Comparison of ENCODE assay signal across 48 mouse cellular contexts in genomic region chr14:122083499-122083898, GRCm38 (mm10). TPM values are rescaled to one million over a fixed set of nuclear protein-coding genes. Genes with fewer than 3 reads are reported as not detected.
"Had no signal": no experiment of that assay in that cellular context is flagged by ENCODE, and none has a peak within 500 bp of the region (broad histone marks: within the 10 kb centered on the region; RNA-seq: fewer than 3 reads in every experiment).

No protein-coding gene starts in this region.

- H3K4me1 ChIP-seq: heart, embryonic 13.5 days; heart, embryonic 15.5 days; hindbrain, embryonic 10.5 days; hindbrain, embryonic 12.5 days; hindbrain, embryonic 13.5 days; hindbrain, embryonic 15.5 days; intestine, embryonic 15.5 days had no signal

- H3K9me3 ChIP-seq: heart, embryonic 15.5 days; hindbrain, embryonic 12.5 days; hindbrain, embryonic 13.5 days; hindbrain, embryonic 15.5 days; intestine, embryonic 15.5 days had no signal

- H3K9ac ChIP-seq: heart, embryonic 13.5 days; heart, embryonic 15.5 days; hindbrain, embryonic 12.5 days; hindbrain, embryonic 13.5 days; hindbrain, embryonic 14.5 days; hindbrain, embryonic 15.5 days; intestine, embryonic 15.5 days had no signal

- H3K4me3 ChIP-seq: heart, embryonic 13.5 days; heart, embryonic 15.5 days; hindbrain, embryonic 10.5 days; hindbrain, embryonic 12.5 days; hindbrain, embryonic 13.5 days; hindbrain, embryonic 15.5 days; intestine, embryonic 15.5 days; layer of hippocampus, adult 2 months; left cerebral cortex, adult 2 months had no signal

- H3K4me2 ChIP-seq: heart, embryonic 11.5 days; heart, embryonic 13.5 days; heart, embryonic 15.5 days; hindbrain, embryonic 12.5 days; hindbrain, embryonic 13.5 days; hindbrain, embryonic 14.5 days; hindbrain, embryonic 15.5 days; intestine, embryonic 15.5 days had no signal

- H3K36me3 ChIP-seq: heart, embryonic 13.5 days; heart, embryonic 15.5 days; hindbrain, embryonic 10.5 days; hindbrain, embryonic 12.5 days; hindbrain, embryonic 13.5 days; hindbrain, embryonic 15.5 days; intestine, embryonic 15.5 days had no signal

- H3K27ac ChIP-seq: heart, embryonic 13.5 days; heart, embryonic 15.5 days; hindbrain, embryonic 10.5 days; hindbrain, embryonic 12.5 days; hindbrain, embryonic 13.5 days; hindbrain, embryonic 14.5 days; hindbrain, embryonic 15.5 days; hindbrain, postnatal 0 days; intestine, embryonic 15.5 days; kidney, postnatal 0 days; layer of hippocampus, adult 2 months; left cerebral cortex, adult 2 months had no signal

- H3K27me3 ChIP-seq: hindbrain, embryonic 12.5 days; hindbrain, embryonic 13.5 days; hindbrain, embryonic 15.5 days; intestine, embryonic 15.5 days had no signal

- DNase-seq: heart, postnatal 10 days; heart, postnatal 14 days; heart, postnatal 36 days; heart, postnatal 4 days; kidney, adult 11 months; kidney, adult 18-20 months; kidney, adult 2 months; kidney, adult 8-10 months; kidney, adult 9 months; kidney, postnatal 10 days; kidney, postnatal 14 days; kidney, postnatal 25 days; kidney, postnatal 36 days; kidney, postnatal 4 days; layer of hippocampus, adult 9-11 months; layer of hippocampus, postnatal 36 days had no signal

- ATAC-seq: hindbrain, embryonic 16.5 days; hindbrain, postnatal 0 days; inflammation-experienced regulatory T-cells, adult 6 months; intestine, embryonic 15.5 days; intestine, embryonic 16.5 days; intestine, postnatal 0 days had no signal

RNA-seq across cellular contexts. Expression of gene Timm8a2, which starts 49.0 kb away (rescaled TPM):
- total RNA-seq: heart, postnatal 10 days; heart, postnatal 14 days; heart, postnatal 25 days; heart, postnatal 36 days; heart, postnatal 4 days; hematopoietic stem cell, adult 5-6 weeks; hindbrain, postnatal 0 days; layer of hippocampus, adult 18-20 months; layer of hippocampus, adult 2 months; layer of hippocampus, adult 8-10 months; layer of hippocampus, postnatal 10 days; layer of hippocampus, postnatal 14 days; left cerebral cortex, adult 18-20 months; left cerebral cortex, adult 2 months had no signal
- polyA plus RNA-seq: heart, embryonic 11.5 days; heart, embryonic 13.5 days; heart, embryonic 14.5 days; heart, embryonic 15.5 days; heart, embryonic 16.5 days; heart, postnatal 0 days; hindbrain, embryonic 10.5 days; hindbrain, embryonic 11.5 days; hindbrain, embryonic 12.5 days; hindbrain, embryonic 13.5 days; hindbrain, embryonic 14.5 days; hindbrain, embryonic 15.5 days; hindbrain, embryonic 16.5 days; hindbrain, postnatal 0 days; inflammation-experienced regulatory T-cells, adult 6 months; intestine, embryonic 14.5 days; intestine, embryonic 15.5 days; intestine, embryonic 16.5 days; intestine, postnatal 0 days; kidney, adult 2 months; kidney, embryonic 14.5 days; kidney, embryonic 16.5 days; kidney, postnatal 0 days; large intestine, adult 2 months had no signal
